Mouse (Mus musculus): ENCODE measurements around the gene Slirp. TPM values are rescaled to one million over a fixed set of nuclear protein-coding genes. Genes with fewer than 3 reads are reported as not detected.
"Not testable (repeated sequence)": the region's sequence is repeated elsewhere in the genome, so short reads cannot be mapped to it uniquely, and the experiment has no call there.

The Slirp gene
- total RNA-seq, 2 experiments from 2014 or later = 157 to 172 TPM

- DNase-seq = no peak
Observed at GRCm38 (mm10) chr12:87428885-87429284, 14.8 kb upstream of the Slirp start.

GRCm38 (mm10) chr12:87442177-87443114, 1.2 kb upstream of the Slirp start:
- no peak for DNase-seq

- DNase-seq = no peak
Observed at GRCm38 (mm10) chr12:87443115-87443699, 489 bp upstream of the Slirp start.

- DNase-seq = no peak
Observed at GRCm38 (mm10) chr12:87444211-87444610, 515 bp downstream of the Slirp start.

GRCm38 (mm10) chr12:87449456-87449855, 5.8 kb downstream of the Slirp start:
- no peak for DNase-seq

- DNase-seq = no peak
Observed at GRCm38 (mm10) chr12:87464678-87465297, 21.1 kb downstream of the Slirp start.

GRCm38 (mm10) chr12:87470263-87471136, 26.8 kb downstream of the Slirp start:
- no peak for DNase-seq

GRCm38 (mm10) chr12:87471421-87471963, 27.8 kb downstream of the Slirp start:
- no peak for DNase-seq

- DNase-seq = peak; percentile 95
Observed at GRCm38 (mm10) chr12:87471964-87472786, 28.5 kb downstream of the Slirp start, which contains the start of gene Snw1. Gene Snw1 (minus strand): TSS chr12:87472274.

- no peak for DNase-seq
Observed at GRCm38 (mm10) chr12:87474756-87475155, 31.1 kb downstream of the Slirp start.

- DNase-seq = not testable (repeated sequence)
Observed at GRCm38 (mm10) chr12:87482482-87482881, 38.8 kb downstream of the Slirp start.

GRCm38 (mm10) chr12:87488683-87489082, 45.0 kb downstream of the Slirp start:
- DNase-seq = not testable (repeated sequence)

GRCm38 (mm10) chr12:87494421-87494820, 50.7 kb downstream of the Slirp start, which contains the start of gene Gm5788:
Gene Gm5788 (plus strand): TSS chr12:87494721.
- DNase-seq = not testable (repeated sequence)

Small RNA genes lying within 50 kb of the gene (microRNA-seq; reads per million reads assigned to microRNA genes)
- gene Mir3068 = 29.9 to 37.3 reads per million in 2 experiments

Other genes starting within 250 kb of the Slirp start
- gene Samd15, start 244.2 kb upstream of the Slirp start, total RNA-seq (2021) = under 1 TPM; 0.17 to 0.45 TPM
- 1 to 10 TPM; 6.7 TPM for gene Tmed8, start 243.4 kb upstream of the Slirp start, total RNA-seq (2021)
- gene Noxred1, start 205.2 kb upstream of the Slirp start, total RNA-seq (2021) = under 1 TPM in 1 of 2 experiments, not detected in 1; 0.26 TPM
- gene Vipas39, start 177.6 kb upstream of the Slirp start, total RNA-seq (2021) = 10 to 100 TPM; 28.1 to 28.4 TPM
- 100 to 1,000 TPM in 1 of 2 experiments, 10 to 100 TPM in 1; 99.4 to 101 TPM for gene Ahsa1, start 177.4 kb upstream of the Slirp start, total RNA-seq (2021)
- gene Ism2, start 144.2 kb upstream of the Slirp start, total RNA-seq (2021) = 1 to 10 TPM in 1 of 2 experiments, under 1 TPM in 1; 0.52 to 1.0 TPM
- gene Sptlc2, start 55.5 kb upstream of the Slirp start, total RNA-seq (2021) = 10 to 100 TPM; 65.1 to 68.9 TPM
- gene Alkbh1, start 121 bp downstream of the Slirp start, total RNA-seq (2021) = 10 to 100 TPM; 14.9 to 15.6 TPM
- gene Snw1, start 28.4 kb downstream of the Slirp start, total RNA-seq (2021) = 10 to 100 TPM; 49.2 to 49.3 TPM
- not detected for gene Gm5788, start 50.8 kb downstream of the Slirp start, total RNA-seq (2021)
- gene Gm8300, start 70.4 kb downstream of the Slirp start, total RNA-seq (2021) = not detected
- not detected for gene Oog1, start 158.8 kb downstream of the Slirp start, total RNA-seq (2021)
- not detected for gene Gm4027, start 175.0 kb downstream of the Slirp start, total RNA-seq (2021)
- gene Gm16381, start 200.7 kb downstream of the Slirp start, total RNA-seq (2021) = not detected

Measured in heart, postnatal 4 days (tissue).